Mouse (Mus musculus): ENCODE measurements around the gene Gnb1. TPM values are rescaled to one million over a fixed set of nuclear protein-coding genes. Genes with fewer than 3 reads are reported as not detected.
"Not testable (repeated sequence)": the region's sequence is repeated elsewhere in the genome, so short reads cannot be mapped to it uniquely, and the experiment has no call there.

Gnb1 gene
- 1,000 to 10,000 TPM; 1,273 to 1,305 TPM for total RNA-seq (2021)

- intact Hi-C loops (cut with DNase I) = no loop called here
- peak; percentile 97 for DNase-seq
Observed at GRCm38 (mm10) chr4:155490990-155491504, at the start of gene Gnb1. Gene Gnb1 (plus strand): TSS chr4:155491361.

GRCm38 (mm10) chr4:155442808-155443207 is 48.4 kb upstream of the Gnb1 start:
- intact Hi-C loops (cut with DNase I) = no loop called here
- DNase-seq = no peak

GRCm38 (mm10) chr4:155451597-155451996 is 39.6 kb upstream of the Gnb1 start:
- intact Hi-C loops (cut with DNase I) = no loop called here

GRCm38 (mm10) chr4:155458575-155458974 is 32.6 kb upstream of the Gnb1 start:
- intact Hi-C loops (cut with DNase I) = no loop called here
- no peak for DNase-seq

More at GRCm38 (mm10) chr4:155451597-155451996, 39.6 kb upstream of the Gnb1 start:
- no peak for DNase-seq

- intact Hi-C loops (cut with DNase I) = no loop called here
- no peak for DNase-seq
Observed at GRCm38 (mm10) chr4:155463050-155463449, 28.1 kb upstream of the Gnb1 start.

- intact Hi-C loops (cut with DNase I) = no loop called here
- no peak for DNase-seq
Observed at GRCm38 (mm10) chr4:155463611-155464010, 27.6 kb upstream of the Gnb1 start.

GRCm38 (mm10) chr4:155464061-155464460 is 27.1 kb upstream of the Gnb1 start:
- intact Hi-C loops (cut with DNase I) = no loop called here

GRCm38 (mm10) chr4:155465607-155466006 is 25.6 kb upstream of the Gnb1 start:
- no peak for DNase-seq
- intact Hi-C loops (cut with DNase I) = no loop called here

More at GRCm38 (mm10) chr4:155464061-155464460, 27.1 kb upstream of the Gnb1 start:
- no peak for DNase-seq

- intact Hi-C loops (cut with DNase I) = no loop called here
- no peak for DNase-seq
Observed at GRCm38 (mm10) chr4:155466080-155466479, 25.1 kb upstream of the Gnb1 start.

GRCm38 (mm10) chr4:155467237-155468010 is 23.7 kb upstream of the Gnb1 start:
- intact Hi-C loops (cut with DNase I) = no loop called here
- no peak for DNase-seq

- DNase-seq = no peak
- intact Hi-C loops (cut with DNase I) = no loop called here
Observed at GRCm38 (mm10) chr4:155468952-155469351, 22.2 kb upstream of the Gnb1 start, which contains the start of gene Tmem52. Gene Tmem52 (plus strand): TSS chr4:155469114.

GRCm38 (mm10) chr4:155469590-155470262 is 21.4 kb upstream of the Gnb1 start:
- intact Hi-C loops (cut with DNase I) = no loop called here
- no peak for DNase-seq

GRCm38 (mm10) chr4:155470263-155470953 is 20.8 kb upstream of the Gnb1 start:
- intact Hi-C loops (cut with DNase I) = no loop called here
- DNase-seq = no peak

GRCm38 (mm10) chr4:155470997-155471396 is 20.2 kb upstream of the Gnb1 start:
- DNase-seq = no peak
- intact Hi-C loops (cut with DNase I) = no loop called here

GRCm38 (mm10) chr4:155471406-155471805 is 19.8 kb upstream of the Gnb1 start:
- intact Hi-C loops (cut with DNase I) = no loop called here
- DNase-seq = no peak

- DNase-seq = peak; percentile 45
- intact Hi-C loops (cut with DNase I) = no loop called here
Observed at GRCm38 (mm10) chr4:155472716-155473290, 18.4 kb upstream of the Gnb1 start.

GRCm38 (mm10) chr4:155473319-155473718 is 17.8 kb upstream of the Gnb1 start:
- peak; percentile 77 for DNase-seq
- intact Hi-C loops (cut with DNase I) = no loop called here

- DNase-seq; intact Hi-C loops (cut with DNase I): not testable (repeated sequence)
Observed at GRCm38 (mm10) chr4:155473796-155474195, 17.4 kb upstream of the Gnb1 start.

- intact Hi-C loops (cut with DNase I) = loop anchor here (2.0 kb wide), 1 partner anchor 99 kb away; no protein-coding TSS in a partner anchor
- DNase-seq = peak; percentile 73
Observed at GRCm38 (mm10) chr4:155481381-155482124, 9.6 kb upstream of the Gnb1 start.

- DNase-seq = no peak
- intact Hi-C loops (cut with DNase I) = no loop called here
Observed at GRCm38 (mm10) chr4:155482125-155482480, 9.1 kb upstream of the Gnb1 start.
